Mouse (Mus musculus): ENCODE measurements around the gene Rsph9. TPM values are rescaled to one million over a fixed set of nuclear protein-coding genes. Genes with fewer than 3 reads are reported as not detected.

Rsph9 gene
- polyA plus RNA-seq, 1 experiment from 2014 or later = 14.4 TPM

DNA sequence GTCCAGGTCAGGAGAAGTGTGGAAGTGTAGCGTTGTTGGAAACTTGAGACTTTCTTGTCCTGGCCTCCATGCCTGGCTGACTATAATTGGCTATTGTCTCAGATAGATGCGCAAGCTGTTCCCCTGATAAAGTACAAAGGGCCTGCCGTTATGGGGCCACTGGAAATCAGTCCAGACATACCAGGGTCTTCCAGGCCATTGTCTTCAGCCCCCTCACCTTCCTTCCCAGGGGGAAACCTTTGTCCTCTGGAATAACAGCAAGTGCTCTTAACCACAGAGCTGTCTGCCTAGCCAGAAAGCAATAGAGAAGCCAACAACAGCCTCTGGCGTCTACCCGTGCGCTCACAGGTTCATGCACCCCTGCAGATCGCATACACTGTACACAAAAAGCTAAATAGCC is 63.6 kb downstream of the Rsph9 start:
- H3K4me2 ChIP-seq (replicated peaks; ENCODE audit: low read depth, low read length) = no peak overlapping the region
- no peak for ATAC-seq (ENCODE audit: low FRiP score, low TSS enrichment)
- no peak overlapping the region for H3K4me3 ChIP-seq (ENCODE audit: low read length)
- no peaks in the 10 kb centered on the region for H3K36me3 ChIP-seq (ENCODE audit: control insufficient read depth, insufficient read depth, low read length)
- H3K27ac ChIP-seq (ENCODE audit: low read depth, low read length) = no peak overlapping the region
- no peaks in the 10 kb centered on the region for H3K27me3 ChIP-seq (ENCODE audit: control insufficient read depth, insufficient read depth, low read length)
- 0 out of 2 replicates have a peak, but pooled peaks cover 3% of the 10 kb centered on the region for H3K9me3 ChIP-seq (ENCODE audit: control insufficient read depth, low read length)
- WGBS = 53% methylated on average over 7 of the region's 7 CpGs
- H3K4me1 ChIP-seq (ENCODE audit: control insufficient read depth, insufficient read depth, low read length) = peaks cover 31% of the 10 kb centered on the region
- H3K9ac ChIP-seq (ENCODE audit: low read depth, low read length) = no peak overlapping the region

DNA sequence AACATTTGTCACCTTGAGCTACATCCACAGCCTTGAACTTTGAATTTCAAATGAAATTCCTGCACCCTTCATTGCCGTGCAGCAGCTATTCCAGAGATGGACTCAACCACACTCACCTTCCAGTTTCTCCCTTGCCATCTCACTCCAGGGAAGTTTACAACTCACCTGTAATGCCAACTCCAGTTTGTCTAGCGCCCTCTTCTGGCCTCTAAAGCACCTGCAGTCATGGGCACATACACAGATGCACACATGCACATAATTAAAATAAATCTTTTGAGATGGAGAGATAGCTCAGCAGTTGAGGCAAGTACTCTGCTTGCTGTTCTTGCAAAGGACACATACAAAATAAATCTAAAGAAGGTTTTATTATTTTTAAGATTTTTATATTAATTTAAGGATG is 65.0 kb downstream of the Rsph9 start:
- Histone ChIP-seq H3K4me1 (ENCODE audit: control insufficient read depth, insufficient read depth, low read length) (peaks cover 31% of the 10 kb centered on the region), H3K36me3 (ENCODE audit: control insufficient read depth, insufficient read depth, low read length) (no peaks in the 10 kb centered on the region), H3K27ac (ENCODE audit: low read depth, low read length) (no peak overlapping the region), H3K4me3 (ENCODE audit: low read length) (no peak overlapping the region), H3K27me3 (ENCODE audit: control insufficient read depth, insufficient read depth, low read length) (no peaks in the 10 kb centered on the region), H3K9me3 (ENCODE audit: control insufficient read depth, low read length) (0 out of 2 replicates have a peak, but pooled peaks cover 3% of the 10 kb centered on the region), H3K9ac (ENCODE audit: low read depth, low read length) (no peak overlapping the region), H3K4me2 (replicated peaks; ENCODE audit: low read depth, low read length) (no peak overlapping the region)
- no peak for ATAC-seq (ENCODE audit: low FRiP score, low TSS enrichment)
- 78% methylated on average over 2 of the region's 2 CpGs for WGBS

DNA sequence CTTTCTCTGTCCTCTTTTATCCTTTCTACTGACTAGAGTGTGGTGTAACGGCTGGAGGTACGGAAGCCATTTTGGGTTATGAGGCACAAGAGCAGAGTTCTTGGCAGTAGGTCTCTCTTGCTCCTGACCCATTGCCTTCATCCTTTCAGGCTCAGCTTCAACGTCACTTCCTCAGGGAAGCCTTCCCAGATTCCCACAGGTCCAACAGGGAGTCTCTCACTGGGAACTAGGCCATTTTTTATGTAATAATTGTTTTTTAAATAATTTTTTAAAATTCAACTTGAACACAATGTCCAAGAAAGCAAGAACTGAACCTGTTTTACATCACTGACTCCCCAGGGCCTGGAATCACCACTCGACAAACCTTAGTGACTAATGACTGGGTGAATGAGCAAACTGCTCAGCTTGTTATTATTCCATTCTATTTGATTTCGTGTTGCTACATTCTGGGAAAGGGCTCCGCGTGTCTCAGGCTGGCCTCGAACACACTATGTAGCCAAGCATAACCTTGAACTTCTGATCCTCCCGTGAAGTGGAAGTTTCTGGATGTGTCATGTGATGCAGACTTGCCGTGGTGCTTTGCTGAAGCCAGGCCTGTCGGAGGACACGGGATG is 66.0 kb downstream of the Rsph9 start:
- Histone ChIP-seq H3K27ac (ENCODE audit: low read depth, low read length) (no peak overlapping the region), H3K27me3 (ENCODE audit: control insufficient read depth, insufficient read depth, low read length) (no peaks in the 10 kb centered on the region), H3K9me3 (ENCODE audit: control insufficient read depth, low read length) (0 out of 2 replicates have a peak, but pooled peaks cover 3% of the 10 kb centered on the region), H3K4me1 (ENCODE audit: control insufficient read depth, insufficient read depth, low read length) (peaks cover 28% of the 10 kb centered on the region), H3K4me2 (replicated peaks; ENCODE audit: low read depth, low read length) (no peak overlapping the region), H3K9ac (ENCODE audit: low read depth, low read length) (no peak overlapping the region), H3K36me3 (ENCODE audit: control insufficient read depth, insufficient read depth, low read length) (no peaks in the 10 kb centered on the region), H3K4me3 (ENCODE audit: low read length) (no peak overlapping the region)
- 90% methylated on average over 12 of the region's 12 CpGs for WGBS
- no peak for ATAC-seq (ENCODE audit: low FRiP score, low TSS enrichment)

DNA sequence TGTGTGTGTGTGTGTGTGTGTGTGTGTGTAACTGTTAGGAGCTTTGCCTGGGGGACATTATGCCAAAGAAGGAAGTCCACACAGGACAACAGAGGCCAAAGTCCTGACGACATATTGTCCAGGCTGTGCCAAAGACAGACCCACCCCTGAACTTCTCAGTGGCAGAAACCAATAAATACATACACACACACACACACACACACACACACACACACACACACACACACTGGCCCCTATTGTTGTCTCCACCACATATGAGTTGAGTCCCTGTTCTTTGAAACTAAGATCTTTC is 67.8 kb downstream of the Rsph9 start:
- no peaks in the 10 kb centered on the region for H3K36me3 ChIP-seq (ENCODE audit: control insufficient read depth, insufficient read depth, low read length)
- H3K9me3 ChIP-seq (ENCODE audit: control insufficient read depth, low read length) = 0 out of 2 replicates have a peak, but pooled peaks cover 3% of the 10 kb centered on the region
- H3K4me3 ChIP-seq (ENCODE audit: low read length) = no peak overlapping the region
- H3K27ac ChIP-seq (ENCODE audit: low read depth, low read length) = no peak overlapping the region
- no peak overlapping the region for H3K9ac ChIP-seq (ENCODE audit: low read depth, low read length)
- peaks cover 22% of the 10 kb centered on the region for H3K4me1 ChIP-seq (ENCODE audit: control insufficient read depth, insufficient read depth, low read length)
- H3K4me2 ChIP-seq (replicated peaks; ENCODE audit: low read depth, low read length) = no peak overlapping the region
- H3K27me3 ChIP-seq (ENCODE audit: control insufficient read depth, insufficient read depth, low read length) = no peaks in the 10 kb centered on the region
- ATAC-seq (ENCODE audit: low FRiP score, low TSS enrichment) = no peak
- WGBS = 30% methylated on average over 1 of the region's 1 CpGs

DNA sequence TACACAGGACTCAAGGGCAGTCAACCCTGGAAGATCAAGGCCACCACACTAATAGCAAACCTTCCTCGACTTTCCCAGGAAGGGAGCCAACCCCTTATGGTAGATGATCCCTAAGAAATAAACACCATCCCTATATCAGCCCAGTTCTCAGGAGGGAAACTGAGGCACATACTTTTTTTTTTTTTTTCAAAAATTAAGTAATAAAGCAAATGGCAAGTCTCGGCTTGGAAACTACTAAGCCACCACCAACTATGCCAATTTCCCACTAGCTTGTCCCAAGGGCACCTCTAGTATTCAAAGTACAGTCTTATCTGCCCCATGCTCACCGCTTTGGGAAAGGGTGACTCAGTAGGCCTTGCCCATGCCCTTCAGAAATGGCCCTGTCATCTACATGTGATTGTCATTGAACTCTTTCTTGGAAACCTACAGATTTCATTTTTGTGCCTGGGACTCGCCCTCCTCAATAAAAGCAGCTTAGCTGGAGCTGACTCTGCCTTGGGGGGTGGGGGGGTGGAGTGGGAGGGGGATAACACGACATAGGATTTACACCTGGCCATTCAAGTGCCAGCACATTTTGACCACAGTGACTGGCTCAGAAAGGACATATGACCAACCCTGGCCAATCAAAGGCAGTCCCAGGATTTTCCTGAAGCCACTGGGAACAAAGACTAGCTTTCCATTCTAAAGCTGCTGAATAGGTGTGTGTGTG is 68.3 kb downstream of the Rsph9 start:
- Histone ChIP-seq H3K27ac (ENCODE audit: low read depth, low read length) (no peak overlapping the region), H3K4me2 (replicated peaks; ENCODE audit: low read depth, low read length) (no peak overlapping the region), H3K4me3 (ENCODE audit: low read length) (no peak overlapping the region), H3K27me3 (ENCODE audit: control insufficient read depth, insufficient read depth, low read length) (no peaks in the 10 kb centered on the region), H3K9ac (ENCODE audit: low read depth, low read length) (no peak overlapping the region), H3K9me3 (ENCODE audit: control insufficient read depth, low read length) (0 out of 2 replicates have a peak, but pooled peaks cover 3% of the 10 kb centered on the region), H3K36me3 (ENCODE audit: control insufficient read depth, insufficient read depth, low read length) (no peaks in the 10 kb centered on the region), H3K4me1 (ENCODE audit: control insufficient read depth, insufficient read depth, low read length) (peaks cover 17% of the 10 kb centered on the region)
- ATAC-seq (ENCODE audit: low FRiP score, low TSS enrichment) = no peak
- WGBS = 73% methylated on average over 5 of the region's 5 CpGs

DNA sequence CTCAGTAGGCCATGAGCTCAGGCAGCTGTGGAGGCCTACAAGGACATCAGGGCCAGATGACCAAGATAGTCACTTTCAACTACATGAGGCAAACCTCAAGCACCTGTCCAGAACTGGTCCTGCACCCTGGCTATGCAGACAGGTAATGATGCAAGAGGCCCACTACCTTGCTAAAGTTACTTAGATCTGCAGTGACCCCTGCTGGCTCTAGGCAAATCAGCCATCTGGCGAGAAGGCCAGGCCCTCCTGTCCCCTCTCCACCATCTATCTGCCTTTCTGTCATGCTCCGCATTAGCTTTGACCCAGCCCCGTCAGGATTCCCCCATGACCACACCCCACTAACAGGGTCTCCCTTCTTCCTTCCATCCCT is 68.9 kb downstream of the Rsph9 start:
- no peaks in the 10 kb centered on the region for H3K27me3 ChIP-seq (ENCODE audit: control insufficient read depth, insufficient read depth, low read length)
- WGBS = 56% methylated on average over 3 of the region's 3 CpGs
- H3K9ac ChIP-seq (ENCODE audit: low read depth, low read length) = no peak overlapping the region
- peak; percentile 30; the same call in 1 of the 2 replicates for ATAC-seq (ENCODE audit: low FRiP score, low TSS enrichment)
- H3K4me1 ChIP-seq (ENCODE audit: control insufficient read depth, insufficient read depth, low read length) = peaks cover 11% of the 10 kb centered on the region
- no peak overlapping the region for H3K4me2 ChIP-seq (replicated peaks; ENCODE audit: low read depth, low read length)
- H3K9me3 ChIP-seq (ENCODE audit: control insufficient read depth, low read length) = 0 out of 2 replicates have a peak, but pooled peaks cover 3% of the 10 kb centered on the region
- H3K4me3 ChIP-seq (ENCODE audit: low read length) = no peak overlapping the region
- no peak overlapping the region for H3K27ac ChIP-seq (ENCODE audit: low read depth, low read length)
- H3K36me3 ChIP-seq (ENCODE audit: control insufficient read depth, insufficient read depth, low read length) = no peaks in the 10 kb centered on the region

DNA sequence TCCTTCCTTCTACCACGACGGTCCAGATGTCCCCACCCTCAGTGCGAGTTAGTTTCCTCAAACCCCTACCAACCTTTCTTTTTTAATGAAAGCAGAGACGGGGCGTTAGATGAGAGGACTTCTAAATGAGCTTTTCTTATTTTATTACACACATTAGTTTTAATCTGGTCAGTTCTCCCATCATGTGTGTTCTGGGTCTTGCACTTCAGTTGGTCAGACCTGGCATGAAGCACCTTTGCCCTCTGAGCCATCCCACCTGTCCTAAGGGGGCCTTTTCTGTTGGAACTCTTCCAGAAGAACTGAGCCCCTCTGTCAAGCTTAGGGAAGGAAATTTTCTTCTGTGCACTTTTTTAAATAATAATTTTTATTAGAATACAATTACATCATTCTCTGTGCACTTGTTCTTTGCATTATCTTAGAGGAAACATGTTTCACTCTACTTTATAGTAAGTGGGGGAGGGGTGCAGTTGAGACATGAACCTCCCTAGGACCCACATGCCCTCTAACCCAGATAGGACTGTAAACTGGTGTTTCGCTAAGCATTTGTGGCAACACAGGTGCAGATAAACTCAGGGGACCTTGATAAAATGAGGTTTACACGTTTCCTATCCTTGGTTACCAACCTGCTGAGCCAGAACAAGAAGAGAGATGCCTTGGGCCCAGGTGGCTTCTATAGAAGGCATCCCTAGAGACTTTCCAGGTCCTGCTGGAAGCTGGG is 69.5 kb downstream of the Rsph9 start:
- H3K27ac ChIP-seq (ENCODE audit: low read depth, low read length) = 0 out of 2 replicates have a peak overlapping the region, but pooled peaks have one; percentile 51
- H3K36me3 ChIP-seq (ENCODE audit: control insufficient read depth, insufficient read depth, low read length) = no peaks in the 10 kb centered on the region
- peak overlapping the region; percentile 48 for H3K4me2 ChIP-seq (replicated peaks; ENCODE audit: low read depth, low read length)
- no peaks in the 10 kb centered on the region for H3K27me3 ChIP-seq (ENCODE audit: control insufficient read depth, insufficient read depth, low read length)
- peaks cover 10% of the 10 kb centered on the region for H3K4me1 ChIP-seq (ENCODE audit: control insufficient read depth, insufficient read depth, low read length)
- H3K4me3 ChIP-seq (ENCODE audit: low read length) = peak overlapping the region; percentile 17; the same call in 1 of the 2 replicates
- H3K9me3 ChIP-seq (ENCODE audit: control insufficient read depth, low read length) = 0 out of 2 replicates have a peak, but pooled peaks cover 3% of the 10 kb centered on the region
- ATAC-seq (ENCODE audit: low FRiP score, low TSS enrichment) = no peak
- 46% methylated on average over 7 of the region's 7 CpGs for WGBS
- peak overlapping the region; percentile 40 for H3K9ac ChIP-seq (ENCODE audit: low read depth, low read length)

DNA sequence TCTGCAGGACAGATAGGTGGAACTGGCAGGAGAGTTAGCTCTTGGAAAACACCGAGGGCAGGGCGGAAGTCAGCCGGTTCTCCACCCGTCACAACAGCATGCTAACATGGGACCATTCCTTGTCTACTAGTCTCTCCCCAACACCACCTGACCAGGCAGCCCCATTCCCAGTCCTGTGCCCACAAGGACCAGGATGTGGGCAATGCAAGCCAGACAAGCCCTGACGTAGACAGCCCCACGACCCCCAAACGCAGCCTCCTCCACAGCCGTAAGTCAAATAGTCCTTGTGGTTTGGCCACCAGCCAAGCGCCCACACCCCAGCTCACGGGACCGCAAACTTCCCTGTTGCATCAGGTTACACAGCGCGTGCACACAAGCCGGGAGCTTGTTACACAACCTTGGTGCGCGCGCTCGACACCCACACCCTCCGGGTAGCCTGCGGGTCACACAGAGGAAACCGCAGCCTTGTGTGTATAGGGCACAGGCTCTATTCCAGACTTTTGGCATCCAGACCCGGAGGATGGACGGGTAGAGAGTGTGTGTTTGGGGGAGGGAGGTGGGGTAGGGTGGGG is 70.2 kb downstream of the Rsph9 start:
- Histone ChIP-seq H3K9ac (ENCODE audit: low read depth, low read length) (peak overlapping the region; percentile 40), H3K4me2 (replicated peaks; ENCODE audit: low read depth, low read length) (peak overlapping the region; percentile 48), H3K36me3 (ENCODE audit: control insufficient read depth, insufficient read depth, low read length) (no peaks in the 10 kb centered on the region), H3K27ac (ENCODE audit: low read depth, low read length) (0 out of 2 replicates have a peak overlapping the region, but pooled peaks have one; percentile 51), H3K9me3 (ENCODE audit: control insufficient read depth, low read length) (no peaks in the 10 kb centered on the region), H3K27me3 (ENCODE audit: control insufficient read depth, insufficient read depth, low read length) (no peaks in the 10 kb centered on the region), H3K4me3 (ENCODE audit: low read length) (peak overlapping the region; percentile 17), H3K4me1 (ENCODE audit: control insufficient read depth, insufficient read depth, low read length) (peaks cover 10% of the 10 kb centered on the region)
- ATAC-seq (ENCODE audit: low FRiP score, low TSS enrichment) = peak; percentile 74
- 15% methylated on average over 23 of the region's 23 CpGs for WGBS

All from kidney, embryonic 14.5 days (tissue).